Mouse (Mus musculus): Measurements from ENCODE around the gene Cyp1a1. TPM values are rescaled to one million over a fixed set of nuclear protein-coding genes. Genes with fewer than 3 reads are reported as not detected.

Gene Cyp1a1
- total RNA-seq, 1 experiment, result 1.0 TPM

GRCm38 (mm10) chr9:57653283-57653682, 34.4 kb upstream of the Cyp1a1 start, which contains the start of gene Csk:
Gene Csk, minus strand, starts transcription at chr9:57653631.
- in situ Hi-C loops (cut with MboI; ENCODE audit: low sequenced_read_pairs in 2 of 2, unreplicated experiment in 2 of 2), result no loop called here
- no peak within 1 kb of the TSS for H3K27ac ChIP-seq (ENCODE audit: insufficient read depth, low read depth, low read length, poor library complexity, severe bottlenecking)
- no peaks in the 10 kb centered on the region for H3K9me3 ChIP-seq (ENCODE audit: control insufficient read depth, insufficient read depth, low read depth, low read length)
- DNase-seq (ENCODE audit: low read depth, low spot score), result no peak
- peaks cover 2 to 9% of the 10 kb centered on the region in 2 experiments; a peak in 1 of 4 replicates for H3K4me1 ChIP-seq (ENCODE audit: control insufficient read depth in 2 of 2, insufficient read depth in 2 of 2, low read length in 2 of 2, poor library complexity in 1 of 2)
- TF ChIP-seq CHD2 (IDR thresholded peaks at IDR 0.05; ENCODE audit: low read depth, low read length), result no peak
- no peak for TF ChIP-seq MAFK (IDR thresholded peaks at IDR 0.05; ENCODE audit: insufficient read depth, low read depth, low read length)
- no peak for TF ChIP-seq ZC3H11A (IDR thresholded peaks at IDR 0.05; ENCODE audit: borderline replicate concordance, low read depth, low read length)
- TF ChIP-seq ZNF384 (IDR thresholded peaks at IDR 0.05; ENCODE audit: low read depth, low read length), result no peak
- H3K36me3 ChIP-seq (ENCODE audit: control insufficient read depth, insufficient read depth, low read length, poor library complexity, severe bottlenecking), result no peaks in the 10 kb centered on the region
- H3K4me3 ChIP-seq (ENCODE audit: insufficient read depth in 1 of 2, low read depth in 1 of 2, low read length in 2 of 2, poor library complexity in 1 of 2, severe bottlenecking in 1 of 2), result peak within 1 kb of the TSS; percentile 14 to 49; a peak in 3 of 4 replicates
- peak within 1 kb of the TSS; percentile 34 for H3K9ac ChIP-seq (ENCODE audit: insufficient read depth, low read depth, low read length, poor library complexity, severe bottlenecking)

GRCm38 (mm10) chr9:57654966-57655365, 32.8 kb upstream of the Cyp1a1 start:
- H3K4me1 ChIP-seq (ENCODE audit: control insufficient read depth in 2 of 2, insufficient read depth in 2 of 2, low read length in 2 of 2, poor library complexity in 1 of 2), result peaks cover 2 to 9% of the 10 kb centered on the region in 2 experiments; a peak in 1 of 4 replicates
- in situ Hi-C loops (cut with MboI; ENCODE audit: low sequenced_read_pairs in 2 of 2, unreplicated experiment in 2 of 2), result no loop called here
- no peaks in the 10 kb centered on the region for H3K36me3 ChIP-seq (ENCODE audit: control insufficient read depth, insufficient read depth, low read length, poor library complexity, severe bottlenecking)
- H3K4me3 ChIP-seq (ENCODE audit: insufficient read depth in 1 of 2, low read depth in 1 of 2, low read length in 2 of 2, poor library complexity in 1 of 2, severe bottlenecking in 1 of 2), result no peak overlapping the region
- H3K9me3 ChIP-seq (ENCODE audit: control insufficient read depth, insufficient read depth, low read depth, low read length), result no peaks in the 10 kb centered on the region
- no peak for TF ChIP-seq ZC3H11A (IDR thresholded peaks at IDR 0.05; ENCODE audit: borderline replicate concordance, low read depth, low read length)
- no peak for TF ChIP-seq MAFK (IDR thresholded peaks at IDR 0.05; ENCODE audit: insufficient read depth, low read depth, low read length)
- TF ChIP-seq CHD2 (IDR thresholded peaks at IDR 0.05; ENCODE audit: low read depth, low read length), result no peak
- TF ChIP-seq ZNF384 (IDR thresholded peaks at IDR 0.05; ENCODE audit: low read depth, low read length), result no peak
- no peak for TF ChIP-seq HCFC1 (IDR thresholded peaks at IDR 0.05; ENCODE audit: borderline replicate concordance, insufficient read depth, low read length)
- no peak for DNase-seq (ENCODE audit: low read depth, low spot score)
- no peak overlapping the region for H3K27ac ChIP-seq (ENCODE audit: insufficient read depth, low read depth, low read length, poor library complexity, severe bottlenecking)
- H3K9ac ChIP-seq (ENCODE audit: insufficient read depth, low read depth, low read length, poor library complexity, severe bottlenecking), result no peak overlapping the region

DNA sequence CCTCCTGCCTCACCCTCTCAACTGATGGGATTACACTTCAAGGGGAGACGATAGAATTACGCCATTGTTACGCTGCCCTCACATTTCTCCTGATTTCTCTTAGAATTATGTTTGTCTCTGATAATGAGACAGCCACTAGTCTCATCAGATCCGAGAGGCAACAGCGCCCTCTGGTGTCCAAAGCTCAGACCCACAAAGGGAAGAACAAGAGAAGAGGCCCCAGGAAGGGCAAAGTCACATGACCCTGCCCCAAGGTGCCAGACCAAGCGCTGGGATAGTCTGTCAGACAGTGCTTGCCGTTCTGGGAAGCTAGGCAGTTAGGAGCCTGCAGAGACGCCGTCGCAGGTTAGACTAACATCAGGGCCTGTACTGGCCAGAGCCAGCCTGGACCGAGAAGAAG, 32.0 kb upstream of the Cyp1a1 start:
- H3K27ac ChIP-seq (ENCODE audit: insufficient read depth, low read depth, low read length, poor library complexity, severe bottlenecking), result no peak overlapping the region
- in situ Hi-C loops (cut with MboI; ENCODE audit: low sequenced_read_pairs in 2 of 2, unreplicated experiment in 2 of 2), result no loop called here
- no peaks in the 10 kb centered on the region for H3K36me3 ChIP-seq (ENCODE audit: control insufficient read depth, insufficient read depth, low read length, poor library complexity, severe bottlenecking)
- peak overlapping the region; percentile 29; the same call in 1 of the 2 replicates for H3K9ac ChIP-seq (ENCODE audit: insufficient read depth, low read depth, low read length, poor library complexity, severe bottlenecking)
- DNase-seq (ENCODE audit: low read depth, low spot score), result peak; percentile 97
- TF ChIP-seq CHD2 (IDR thresholded peaks at IDR 0.05; ENCODE audit: low read depth, low read length), result no peak
- peak; percentile 85 for TF ChIP-seq ZC3H11A (IDR thresholded peaks at IDR 0.05; ENCODE audit: borderline replicate concordance, low read depth, low read length)
- TF ChIP-seq ZNF384 (IDR thresholded peaks at IDR 0.05; ENCODE audit: low read depth, low read length), result 0 out of 2 replicates have a peak, but pooled peaks have one; percentile 19
- no peak for TF ChIP-seq HCFC1 (IDR thresholded peaks at IDR 0.05; ENCODE audit: borderline replicate concordance, insufficient read depth, low read length)
- no peak for TF ChIP-seq MAFK (IDR thresholded peaks at IDR 0.05; ENCODE audit: insufficient read depth, low read depth, low read length)
- peak overlapping the region in 1 of 2 experiments; percentile 38; a peak in 2 of 4 replicates for H3K4me3 ChIP-seq (ENCODE audit: insufficient read depth in 1 of 2, low read depth in 1 of 2, low read length in 2 of 2, poor library complexity in 1 of 2, severe bottlenecking in 1 of 2)
- no peaks in the 10 kb centered on the region for H3K9me3 ChIP-seq (ENCODE audit: control insufficient read depth, insufficient read depth, low read depth, low read length)
- peaks cover 2 to 9% of the 10 kb centered on the region in 2 experiments; a peak in 1 of 4 replicates for H3K4me1 ChIP-seq (ENCODE audit: control insufficient read depth in 2 of 2, insufficient read depth in 2 of 2, low read length in 2 of 2, poor library complexity in 1 of 2)

DNA sequence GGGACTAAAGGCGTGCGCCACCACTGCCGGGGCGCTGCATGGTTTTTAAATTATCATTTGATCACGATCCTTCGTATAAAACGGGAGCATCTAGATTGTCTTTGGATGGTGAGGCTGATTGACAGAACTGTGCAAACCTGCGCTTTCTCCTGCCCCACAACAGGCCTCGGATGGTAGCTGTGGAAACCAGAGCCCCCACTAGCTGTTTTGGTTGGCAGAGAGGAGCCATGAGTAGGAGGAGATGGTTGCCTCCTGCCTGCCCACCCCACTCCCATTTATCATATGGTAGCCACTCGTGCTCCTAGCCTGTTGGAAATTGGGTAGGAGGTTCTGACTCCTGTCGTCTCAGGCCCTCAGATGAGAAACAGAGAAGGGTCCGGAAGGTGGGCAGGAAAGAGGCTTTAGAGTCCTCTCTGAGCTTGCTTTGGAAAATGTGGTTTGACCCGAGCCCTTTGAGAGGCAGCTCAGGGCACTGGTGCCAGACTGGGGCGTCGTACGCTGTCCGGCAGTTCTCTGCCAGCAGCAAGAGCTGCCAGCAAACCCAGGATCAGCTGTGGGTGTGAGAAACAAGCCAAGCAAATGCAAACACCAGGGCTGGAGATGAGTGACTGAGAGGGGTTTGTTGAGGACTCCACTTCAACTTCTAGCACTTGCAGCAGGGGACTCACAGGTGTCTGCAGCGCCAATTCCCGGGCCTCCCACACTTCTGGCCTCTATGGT, 30.9 kb upstream of the Cyp1a1 start:
- no peak for TF ChIP-seq ZNF384 (IDR thresholded peaks at IDR 0.05; ENCODE audit: low read depth, low read length)
- no peak for TF ChIP-seq MAFK (IDR thresholded peaks at IDR 0.05; ENCODE audit: insufficient read depth, low read depth, low read length)
- TF ChIP-seq ZC3H11A (IDR thresholded peaks at IDR 0.05; ENCODE audit: borderline replicate concordance, low read depth, low read length), result no peak
- TF ChIP-seq CHD2 (IDR thresholded peaks at IDR 0.05; ENCODE audit: low read depth, low read length), result no peak
- TF ChIP-seq HCFC1 (IDR thresholded peaks at IDR 0.05; ENCODE audit: borderline replicate concordance, insufficient read depth, low read length), result no peak
- H3K9ac ChIP-seq (ENCODE audit: insufficient read depth, low read depth, low read length, poor library complexity, severe bottlenecking), result no peak overlapping the region
- in situ Hi-C loops (cut with MboI; ENCODE audit: low sequenced_read_pairs in 2 of 2, unreplicated experiment in 2 of 2), result no loop called here
- no peaks in the 10 kb centered on the region for H3K36me3 ChIP-seq (ENCODE audit: control insufficient read depth, insufficient read depth, low read length, poor library complexity, severe bottlenecking)
- no peak overlapping the region for H3K4me3 ChIP-seq (ENCODE audit: insufficient read depth in 1 of 2, low read depth in 1 of 2, low read length in 2 of 2, poor library complexity in 1 of 2, severe bottlenecking in 1 of 2)
- no peaks in the 10 kb centered on the region for H3K9me3 ChIP-seq (ENCODE audit: control insufficient read depth, insufficient read depth, low read depth, low read length)
- no peak overlapping the region for H3K27ac ChIP-seq (ENCODE audit: insufficient read depth, low read depth, low read length, poor library complexity, severe bottlenecking)
- no peak for DNase-seq (ENCODE audit: low read depth, low spot score)
- H3K4me1 ChIP-seq (ENCODE audit: control insufficient read depth in 2 of 2, insufficient read depth in 2 of 2, low read length in 2 of 2, poor library complexity in 1 of 2), result peaks cover 0 to 5% of the 10 kb centered on the region in 2 experiments; a peak in 1 of 4 replicates

Data from ES-E14 (cell line).